Mouse (Mus musculus) natural killer cell, adult 2 months (primary cell): ENCODE data around the gene Ajm1.

Source experiments
- DNase-seq, 2 experiments: peaks; one replicate each; pipeline ENCODE4 v3.0.0; 2022; ENCODE audit warnings: low spot score in 2 of 2

Gene Ajm1

GRCm38 (mm10) chr2:25526510-25527302 lies 54.9 kb downstream of the Ajm1 start:
- DNase-seq = no peak
